Mouse (Mus musculus) kidney, postnatal 4 days (tissue): ENCODE measurements around the gene Tead1.

Source experiments
- DNase-seq, 2 experiments: peaks; one replicate each; pipeline ENCODE4 v3.0.0; 2021; ENCODE audit warnings: mixed read lengths in 2 of 2

The Tead1 gene

DNA sequence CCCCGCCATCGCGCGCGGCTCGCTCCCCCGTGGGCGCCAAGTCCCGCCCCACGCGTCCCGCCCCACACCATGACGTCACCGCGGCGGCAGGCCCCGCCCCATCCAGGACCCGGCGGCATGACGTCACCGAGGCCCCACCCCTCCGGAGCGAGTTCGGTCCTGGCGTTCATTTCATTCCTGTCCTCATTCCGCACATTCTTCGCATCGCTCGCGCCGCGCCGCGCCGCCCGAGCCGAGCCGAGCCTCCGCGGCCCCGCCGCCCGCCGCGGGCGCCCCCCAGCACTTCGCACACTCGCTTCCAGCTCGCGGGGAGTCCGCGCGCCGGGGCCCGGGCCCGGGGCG lies at the start of gene Tead1:
Gene Tead1, plus strand, starts transcription at position 148 of the 342 bp plus-strand sequence.
- peak; percentile 98 to 99 for DNase-seq

DNA sequence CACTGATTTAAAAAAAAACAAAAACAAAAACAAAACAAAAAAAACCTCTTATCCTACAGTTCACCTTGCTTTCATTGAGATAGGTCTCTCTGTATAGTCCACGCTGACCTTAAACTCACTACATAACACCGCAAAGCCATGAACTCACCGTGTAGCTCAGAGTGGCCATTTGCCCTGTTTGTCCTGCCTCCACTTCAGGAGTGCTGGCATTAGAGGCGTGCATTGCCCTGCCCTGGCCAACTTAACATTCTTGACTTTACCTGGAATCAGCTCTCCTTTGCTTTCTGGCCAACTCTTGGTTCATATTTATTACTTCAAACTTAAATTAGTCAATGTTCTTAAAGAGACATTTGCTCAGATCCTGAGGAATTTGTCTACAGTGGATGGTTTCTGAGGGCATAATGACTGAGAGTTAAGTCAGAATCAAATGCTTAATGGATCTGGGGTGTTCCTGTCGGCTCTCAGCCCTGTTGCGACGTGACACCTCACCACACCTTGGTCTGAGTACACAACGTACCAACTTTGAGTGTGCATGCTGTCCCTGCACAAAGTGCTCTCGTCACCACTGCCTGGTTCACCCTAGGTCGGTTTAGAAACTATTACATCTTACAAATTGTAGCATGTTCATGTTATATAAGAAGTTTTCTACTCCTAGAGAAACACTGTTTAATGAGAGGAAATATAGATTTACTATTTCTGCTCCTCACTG lies 44.5 kb upstream of the Tead1 start:
- no peak for DNase-seq

DNA sequence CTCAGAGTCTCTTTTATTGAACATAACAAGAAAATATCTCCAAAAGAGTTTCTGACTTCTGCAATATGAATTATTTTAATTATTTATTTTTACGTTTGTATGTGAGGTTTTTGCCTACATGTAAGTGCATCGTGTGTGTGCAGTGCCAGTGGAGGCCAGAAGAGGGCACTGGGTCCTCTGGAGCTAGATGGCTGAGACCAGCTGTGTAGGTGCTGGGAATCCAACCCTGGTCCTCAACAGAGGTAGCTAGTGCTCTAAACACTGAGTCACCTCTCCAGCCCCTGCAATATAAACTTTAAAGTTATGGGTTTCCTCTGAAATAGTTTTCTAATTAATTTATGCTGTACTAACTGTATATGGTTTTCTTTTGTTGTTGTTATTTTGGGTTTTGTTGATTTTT lies 43.2 kb upstream of the Tead1 start:
- DNase-seq = no peak

DNA sequence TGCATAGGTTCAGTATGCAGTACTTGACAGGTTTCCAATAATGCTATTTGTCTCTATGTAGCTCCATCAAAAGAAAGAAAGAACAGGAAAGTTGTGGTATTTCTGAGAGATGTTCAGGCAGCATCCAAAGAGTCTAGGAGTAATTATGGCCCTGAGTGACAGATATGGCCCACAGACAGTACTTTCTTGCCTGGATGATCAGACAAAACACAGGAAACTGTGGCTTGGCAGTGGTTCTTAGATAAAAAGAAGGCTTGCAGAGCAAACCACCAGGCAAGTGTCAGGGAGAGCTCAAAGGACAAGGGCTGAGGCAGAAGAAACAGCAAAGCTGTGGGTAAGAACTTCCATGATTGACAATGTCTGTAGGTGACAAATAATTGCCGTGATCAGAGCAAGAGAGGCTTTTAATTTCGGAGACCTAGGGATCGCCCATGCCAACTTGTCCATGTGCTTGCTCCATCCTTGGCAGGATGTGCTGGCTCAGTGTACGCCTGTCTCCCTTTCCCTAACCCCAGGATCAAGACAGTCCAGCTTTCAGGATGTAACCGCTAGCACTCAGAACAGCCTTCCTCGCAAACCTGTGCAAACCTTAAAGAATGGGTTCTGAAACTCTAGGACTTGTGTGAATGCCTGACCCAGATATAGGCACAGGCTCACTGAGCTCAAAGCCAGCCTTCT lies 35.1 kb upstream of the Tead1 start:
- peak in 1 of 2 experiments; percentile 8 for DNase-seq

DNA sequence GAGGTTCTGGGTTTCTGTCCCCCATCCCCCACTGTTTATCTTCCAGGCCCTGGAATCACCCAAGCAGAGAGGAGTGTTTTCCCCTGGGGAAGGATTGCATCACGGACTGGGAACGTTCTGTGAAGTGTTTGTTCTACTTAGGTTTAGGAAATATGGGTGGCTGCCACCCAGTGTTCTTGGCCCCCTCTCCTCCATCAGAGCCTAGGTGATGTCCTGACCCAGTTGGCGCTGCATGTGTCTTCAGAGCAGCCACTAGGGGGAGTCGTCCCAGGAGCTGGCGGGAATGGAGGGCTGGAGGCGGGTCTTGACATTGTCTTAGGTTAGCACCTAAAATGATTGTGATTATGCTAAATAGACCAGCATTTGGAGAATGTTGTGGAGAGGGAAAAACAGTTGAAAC lies 34.4 kb upstream of the Tead1 start:
- peak in 1 of 2 experiments; percentile 17 for DNase-seq

DNA sequence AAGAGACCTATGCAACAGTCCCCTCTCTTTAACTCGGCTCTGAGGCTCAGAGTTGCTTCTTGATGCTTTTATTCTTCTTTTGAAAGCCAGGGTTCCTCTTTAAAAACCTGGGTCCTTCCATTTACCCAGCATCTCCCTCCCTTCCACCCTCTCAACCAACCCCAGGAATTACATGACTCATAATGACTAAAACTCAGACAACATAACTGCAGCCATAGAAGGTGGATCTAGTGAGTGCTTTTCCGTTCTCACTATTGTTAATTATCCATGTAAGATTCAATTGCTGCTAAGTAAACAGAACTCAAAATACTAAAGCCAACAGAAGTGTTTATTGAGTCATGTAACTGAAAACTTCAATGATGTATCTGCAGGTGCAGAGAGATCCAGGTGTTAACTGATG lies 33.4 kb upstream of the Tead1 start:
- DNase-seq = no peak

DNA sequence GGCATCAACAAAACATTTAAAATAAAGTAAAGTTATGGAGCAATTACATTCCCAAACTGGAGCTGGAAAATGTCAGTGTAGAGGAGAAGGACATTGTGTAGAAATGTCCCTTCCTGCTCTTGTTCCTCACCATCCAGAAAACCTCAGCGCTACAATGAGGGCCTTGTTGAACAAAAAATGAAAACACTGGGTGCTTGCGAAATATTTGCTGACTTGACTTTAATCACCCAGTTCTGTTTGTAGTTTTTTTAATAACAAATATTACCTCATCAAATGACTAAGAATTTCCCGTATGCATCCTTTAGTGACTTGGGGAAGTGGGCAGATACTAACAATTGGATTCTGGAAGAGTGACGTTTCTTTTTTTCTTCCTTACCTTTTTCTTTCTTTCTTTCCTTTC lies 31.7 kb upstream of the Tead1 start:
- no peak for DNase-seq

DNA sequence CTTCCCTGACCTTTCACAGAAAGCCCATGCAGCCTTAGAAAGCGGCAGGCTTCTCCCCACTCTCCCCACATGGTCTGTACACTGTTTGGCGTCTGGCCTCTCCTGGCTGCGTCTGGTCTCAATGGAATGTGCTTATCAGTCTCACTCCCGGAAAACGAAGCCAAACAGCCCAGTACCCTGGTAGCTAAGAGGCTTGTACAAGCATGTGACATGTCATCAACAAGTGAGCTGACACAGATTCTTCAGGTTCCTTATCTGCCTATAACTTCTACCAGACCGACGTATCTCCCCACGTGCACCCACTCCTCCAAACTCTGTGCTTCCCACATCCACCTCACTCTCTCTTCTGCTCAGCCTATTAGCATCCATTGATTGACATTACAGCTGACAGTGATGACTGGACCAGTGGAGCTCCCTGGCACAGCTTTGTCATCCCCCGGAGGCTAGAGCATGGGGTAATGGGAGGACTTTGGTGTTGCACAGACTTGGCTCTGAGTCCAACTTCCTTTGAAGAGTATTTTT lies 22.9 kb upstream of the Tead1 start:
- peak; percentile 57 to 69 for DNase-seq

DNA sequence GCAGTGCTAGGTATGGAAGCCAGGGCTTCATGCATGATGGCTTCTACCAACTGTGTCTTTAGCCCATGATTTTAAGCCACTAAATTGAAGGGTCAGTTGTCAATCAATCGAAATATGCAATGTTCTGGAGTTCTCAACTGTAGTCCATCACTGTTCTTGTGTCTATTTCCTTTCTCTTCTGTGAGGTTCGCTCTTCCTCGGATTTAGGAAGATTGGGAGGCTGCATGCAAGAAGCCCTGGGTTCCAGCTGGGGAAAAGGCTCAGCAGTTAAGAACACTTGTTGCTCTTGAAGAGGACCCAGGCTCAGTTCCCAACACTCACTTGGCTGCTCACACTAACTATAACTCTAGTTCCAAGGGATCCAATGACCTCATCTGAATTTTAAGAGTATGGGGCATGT lies 20.2 kb upstream of the Tead1 start:
- no peak for DNase-seq

DNA sequence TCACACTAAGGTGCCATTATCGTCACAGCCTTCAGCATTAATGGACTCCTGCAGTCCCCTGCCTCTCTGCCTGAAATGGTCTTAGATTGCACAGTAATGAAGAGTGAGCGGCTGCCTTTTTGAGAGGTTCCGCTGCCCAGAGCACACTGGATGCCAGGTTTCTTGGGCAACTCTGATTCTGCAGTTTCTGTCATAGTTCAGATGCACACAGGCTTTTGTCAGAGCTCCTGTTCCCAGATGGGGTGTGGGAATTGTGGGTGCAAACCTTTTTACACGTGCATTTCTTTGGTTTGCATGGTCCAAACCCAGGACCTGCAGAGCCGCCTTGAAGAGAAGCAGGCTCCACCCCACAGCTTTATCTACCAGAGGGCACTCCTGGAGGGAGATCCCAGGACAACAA lies 19.3 kb upstream of the Tead1 start:
- DNase-seq = no peak

DNA sequence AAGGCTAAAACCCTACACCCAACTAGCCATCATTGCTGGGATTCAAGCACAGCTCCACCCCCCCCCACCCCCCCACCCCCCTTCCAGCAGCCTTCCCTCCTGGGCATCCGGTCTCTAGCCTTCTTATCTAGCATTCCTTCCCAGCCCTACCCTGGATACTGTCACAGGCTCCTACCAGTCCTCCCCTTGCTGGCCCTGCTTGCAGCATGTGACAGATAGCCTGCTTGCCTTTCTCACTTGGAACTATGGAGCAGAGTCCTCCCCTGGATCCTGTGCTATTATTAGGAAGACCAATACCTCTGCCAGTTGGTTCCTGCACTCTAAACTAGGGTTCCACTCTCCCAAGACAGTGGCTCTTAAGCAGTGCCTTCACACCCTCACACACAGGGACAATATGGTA lies 18.8 kb upstream of the Tead1 start:
- peak in 1 of 2 experiments; percentile 13 for DNase-seq

DNA sequence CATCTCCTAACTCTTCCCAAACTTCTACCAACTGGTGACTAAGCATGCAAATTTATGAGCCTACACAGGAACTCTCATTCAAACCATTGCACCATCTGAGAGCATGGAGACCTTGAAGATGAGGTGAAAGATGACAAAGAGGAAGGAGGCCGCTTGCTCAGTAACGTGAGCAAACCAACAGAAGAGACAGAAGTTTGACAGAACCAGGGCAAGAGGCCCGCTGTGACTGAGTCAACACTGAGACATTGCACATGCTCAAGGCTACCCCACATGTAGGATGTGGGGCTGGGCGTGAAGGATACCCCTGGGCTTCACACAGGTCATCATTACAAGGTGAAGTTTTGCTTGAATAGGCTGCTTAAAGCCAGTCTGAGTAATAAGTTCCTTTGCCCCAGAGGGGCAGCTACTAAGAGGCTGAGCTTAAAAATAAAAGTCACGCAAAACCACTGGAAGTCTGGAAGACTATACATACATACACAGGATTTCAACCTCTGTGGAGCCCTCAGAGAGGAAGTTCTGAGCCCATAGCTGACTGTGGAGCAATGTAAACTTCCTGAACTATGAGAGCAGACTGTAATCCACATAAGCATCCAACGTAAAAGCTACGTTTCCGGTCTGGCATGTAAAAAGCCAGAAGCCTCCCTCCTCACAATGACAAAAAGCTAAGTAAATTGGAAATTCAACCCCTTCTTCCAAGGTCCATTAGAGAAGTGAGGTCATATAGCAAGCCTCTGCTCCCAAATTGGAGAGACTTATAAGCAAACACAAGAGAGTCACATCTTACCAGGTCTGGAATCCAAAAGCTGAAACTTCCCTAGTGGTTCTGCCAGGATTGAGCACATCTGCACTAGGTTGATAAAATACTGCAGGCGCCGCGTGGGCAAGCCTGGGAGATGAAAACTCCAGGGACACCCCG lies 16.5 kb upstream of the Tead1 start:
- DNase-seq = no peak

DNA sequence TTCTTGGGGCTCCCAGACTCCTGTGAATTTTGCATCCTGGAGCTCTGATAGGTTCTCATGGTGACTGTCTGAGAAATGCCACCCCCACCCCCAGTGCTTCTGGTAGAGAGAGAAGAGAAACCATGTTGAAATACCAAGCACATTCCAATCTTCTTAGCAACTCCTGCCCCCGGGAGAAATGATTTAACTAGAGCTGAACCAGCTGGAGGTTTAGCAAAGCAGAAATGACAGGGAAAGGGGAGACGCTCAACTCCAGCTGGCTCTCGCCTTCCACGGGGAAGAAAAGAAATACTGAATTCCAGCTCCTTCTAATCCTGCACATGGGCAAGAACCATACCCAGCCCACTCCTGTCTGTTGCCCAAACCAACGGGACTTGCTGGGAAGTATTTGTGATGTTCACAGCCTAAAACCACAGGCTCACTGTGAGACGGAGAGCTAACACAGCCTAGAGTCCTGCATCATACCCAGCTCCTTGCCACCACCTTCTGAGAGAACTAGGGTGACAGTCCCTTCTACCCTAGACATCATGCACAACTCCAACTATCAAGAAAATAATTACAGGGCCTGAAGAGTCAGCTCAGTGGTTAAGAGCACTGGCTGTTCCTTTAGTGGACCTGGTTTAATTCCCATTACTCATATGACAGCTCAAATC lies 15.7 kb upstream of the Tead1 start:
- DNase-seq = peak; percentile 63 to 78

DNA sequence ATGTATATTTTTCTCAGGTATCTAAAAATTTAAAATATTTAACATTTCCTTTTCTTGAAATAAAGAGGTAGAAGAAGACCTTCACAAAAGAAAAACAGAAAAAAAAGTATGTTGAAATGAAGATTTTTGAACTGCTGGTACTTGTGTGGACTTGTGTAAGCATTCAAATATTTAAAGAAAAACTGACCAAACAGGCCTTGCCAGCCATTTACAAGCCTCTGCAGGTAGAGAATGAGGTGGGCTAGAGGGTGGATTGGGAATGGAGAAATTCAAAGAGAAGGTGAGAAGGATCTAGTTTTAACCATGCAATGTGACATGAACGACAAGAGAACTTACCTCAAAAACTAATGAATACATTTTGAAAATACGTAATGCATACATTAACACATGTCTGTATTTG lies 9.1 kb upstream of the Tead1 start:
- DNase-seq = no peak

DNA sequence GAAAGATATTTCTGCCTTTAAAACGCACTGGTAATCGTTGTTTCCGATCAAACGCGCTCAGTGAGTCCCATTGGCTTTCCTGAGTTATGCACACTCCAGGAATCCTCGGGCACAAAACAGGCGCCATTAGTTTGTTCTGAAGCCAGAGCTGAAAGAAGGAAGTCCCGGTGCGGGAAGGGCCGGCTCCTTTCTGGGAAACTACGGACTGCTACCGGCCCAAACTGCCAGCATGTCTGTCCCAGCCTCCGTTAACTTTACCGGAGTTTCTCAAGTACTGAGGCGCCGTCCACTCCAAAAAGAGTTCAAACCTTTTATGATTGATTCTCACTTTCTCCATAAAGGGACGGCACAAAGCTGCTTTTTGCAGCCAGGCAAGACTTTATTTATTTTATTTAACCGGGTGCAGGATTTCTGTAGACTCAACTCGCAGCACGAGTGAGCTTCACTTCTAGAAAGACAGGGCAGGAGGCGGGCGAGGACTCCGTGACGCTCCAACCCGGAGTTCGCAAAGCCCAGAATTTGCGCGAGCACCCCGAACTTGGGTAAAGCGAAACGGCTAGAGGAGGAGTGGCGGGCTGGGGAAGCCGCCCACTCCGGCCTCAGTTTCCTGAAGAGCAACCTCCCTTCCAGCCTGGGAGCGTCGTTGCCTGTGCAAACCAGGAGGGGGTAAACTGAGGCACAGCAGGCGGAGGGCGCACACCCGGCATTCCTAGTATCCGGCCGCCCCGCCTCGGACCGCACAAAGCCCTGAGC lies 524 bp upstream of the Tead1 start:
- peak; percentile 78 to 87 for DNase-seq

DNA sequence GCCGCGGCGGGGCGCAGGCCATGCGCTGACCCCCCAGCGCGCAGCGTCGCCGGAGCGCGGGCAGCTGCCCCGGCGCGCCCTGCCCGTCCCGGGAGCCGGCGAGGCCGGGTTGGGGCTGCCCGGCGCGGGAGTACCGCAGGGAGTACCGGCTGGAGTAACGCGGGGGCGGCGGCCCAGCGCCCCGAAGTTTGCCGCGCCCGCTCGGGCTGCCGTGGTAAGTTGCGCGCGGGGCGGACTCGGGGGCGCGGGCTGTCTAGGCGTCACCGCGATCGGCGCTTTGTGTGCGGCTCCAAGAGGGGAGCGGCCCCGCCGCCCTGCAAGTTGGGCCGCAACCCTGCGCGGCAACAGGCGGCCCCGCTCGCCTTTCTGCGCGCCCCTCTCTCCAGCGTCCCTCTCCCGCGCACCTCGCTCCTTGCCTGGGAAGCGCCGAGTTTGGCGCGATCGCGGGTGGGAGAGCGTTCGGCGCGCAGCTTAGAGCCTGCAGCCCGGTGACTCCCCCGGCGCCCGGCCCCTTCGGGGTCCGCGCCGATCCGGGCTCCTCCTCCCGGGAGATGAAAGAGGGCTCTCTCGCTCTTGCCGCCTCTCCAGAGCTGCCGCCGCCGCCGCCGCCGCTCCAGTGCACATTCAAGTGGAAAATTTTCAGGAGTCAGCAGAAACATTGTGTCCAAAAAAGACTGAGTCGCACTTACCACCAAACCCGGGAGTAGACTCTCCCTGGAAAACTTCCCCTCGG lies 561 bp downstream of the Tead1 start:
- DNase-seq = peak; percentile 84 to 91

DNA sequence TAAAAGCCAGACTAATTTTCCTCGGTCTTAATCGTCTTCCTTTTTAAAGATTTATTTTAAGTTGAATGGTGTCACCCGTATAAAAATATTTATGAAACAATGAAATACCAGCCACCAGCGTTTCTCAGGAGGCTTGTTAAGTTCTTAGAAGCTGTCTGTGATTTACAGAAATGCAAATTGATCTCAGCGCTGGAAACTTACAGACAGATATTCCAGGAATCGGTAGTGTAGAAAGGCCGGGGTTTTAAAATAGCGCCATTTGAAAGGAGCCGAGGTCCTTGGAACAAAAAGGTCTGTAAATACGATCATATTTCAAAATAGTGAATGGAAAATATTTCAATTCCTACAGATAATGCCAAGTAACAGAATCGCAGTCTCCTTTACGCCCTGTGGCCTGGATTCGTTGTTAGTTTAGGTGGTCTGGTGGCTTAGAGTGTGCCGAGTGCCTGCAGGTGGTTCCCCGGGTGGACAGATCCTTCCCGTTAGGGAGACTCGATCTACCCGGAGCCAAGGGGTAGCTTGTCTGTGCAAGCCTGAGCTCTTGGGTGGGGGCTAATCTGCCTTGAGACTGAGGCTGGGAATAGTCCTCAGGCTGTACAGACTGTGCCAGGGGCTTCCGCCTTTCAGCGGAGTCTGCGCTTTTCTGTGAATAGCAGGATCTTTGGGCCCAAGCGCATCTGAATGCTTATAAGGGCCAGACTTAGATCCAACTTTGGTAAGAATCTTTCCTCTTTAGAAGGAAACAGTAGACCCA lies 1.6 kb downstream of the Tead1 start:
- peak; percentile 56 to 71 for DNase-seq

DNA sequence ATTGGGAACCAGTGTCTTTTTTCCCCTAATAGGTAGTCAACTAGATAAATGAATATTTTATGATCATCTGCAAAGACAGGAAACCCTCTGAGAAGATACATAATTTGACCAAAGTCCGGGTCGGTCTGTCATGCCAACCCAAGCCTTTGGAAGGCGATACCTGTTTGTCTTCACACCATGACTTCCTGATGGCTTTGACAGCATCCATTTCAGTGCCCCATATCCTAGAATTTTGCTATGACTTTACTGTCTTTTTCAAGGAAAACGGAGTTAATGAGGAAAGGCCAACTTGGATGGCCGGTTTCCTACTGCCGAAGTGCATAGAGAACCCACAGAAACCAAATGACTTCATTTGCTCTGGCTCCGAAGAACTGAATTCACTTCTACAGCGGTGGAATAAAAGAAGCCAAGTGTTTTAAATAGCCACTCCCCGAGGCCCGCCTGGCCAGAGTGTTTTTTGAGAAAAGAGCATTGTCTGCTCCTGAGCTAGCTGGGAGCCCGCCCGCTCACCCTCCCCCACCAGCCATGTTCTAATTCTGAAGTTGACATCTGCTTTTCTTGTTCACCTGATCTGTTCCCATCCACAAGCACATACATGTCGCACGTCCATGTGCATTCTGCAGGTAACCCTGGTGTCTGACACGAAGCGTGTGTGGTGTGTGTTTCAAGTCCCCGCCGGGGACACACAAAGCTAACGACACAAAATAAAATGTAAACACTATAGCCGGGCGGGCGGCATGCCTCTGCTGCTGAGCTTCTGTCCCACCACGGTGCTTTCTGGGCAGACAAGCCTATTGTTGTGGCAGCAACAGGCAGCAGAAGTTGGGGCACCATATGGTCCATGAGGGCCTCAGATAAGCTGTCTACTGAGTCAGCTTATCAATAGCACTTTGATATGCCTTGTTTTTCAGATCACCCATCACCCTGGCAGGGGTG lies 5.8 kb downstream of the Tead1 start:
- peak in 1 of 2 experiments; percentile 48 for DNase-seq

DNA sequence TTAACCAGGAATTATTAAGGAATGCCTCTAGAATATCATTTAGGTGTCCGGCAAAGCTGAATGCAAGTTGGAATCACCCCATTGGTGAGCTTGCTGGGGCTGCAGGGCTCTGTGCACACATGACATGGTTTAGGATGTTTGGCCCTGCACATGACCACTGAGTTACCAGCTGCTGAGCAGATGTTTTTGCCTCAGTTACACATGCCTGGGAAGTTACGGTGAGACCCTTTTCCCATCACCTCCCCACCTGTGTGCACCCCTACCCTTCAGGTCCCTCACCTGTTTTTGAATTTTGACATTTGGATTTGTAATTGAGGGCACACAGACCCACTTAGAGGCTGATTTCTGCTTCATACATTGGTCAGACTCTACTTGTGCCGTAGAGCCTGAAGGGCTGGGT lies 6.9 kb downstream of the Tead1 start:
- DNase-seq = no peak
